Mouse (Mus musculus): ENCODE data around the gene Gjb4. TPM values are rescaled to one million over a fixed set of nuclear protein-coding genes. Genes with fewer than 3 reads are reported as not detected.

The Gjb4 gene
- polyA plus RNA-seq (2012; ENCODE audit: insufficient read depth, insufficient read length, low replicate concordance, missing spikeins): not detected in 2 replicates

DNA sequence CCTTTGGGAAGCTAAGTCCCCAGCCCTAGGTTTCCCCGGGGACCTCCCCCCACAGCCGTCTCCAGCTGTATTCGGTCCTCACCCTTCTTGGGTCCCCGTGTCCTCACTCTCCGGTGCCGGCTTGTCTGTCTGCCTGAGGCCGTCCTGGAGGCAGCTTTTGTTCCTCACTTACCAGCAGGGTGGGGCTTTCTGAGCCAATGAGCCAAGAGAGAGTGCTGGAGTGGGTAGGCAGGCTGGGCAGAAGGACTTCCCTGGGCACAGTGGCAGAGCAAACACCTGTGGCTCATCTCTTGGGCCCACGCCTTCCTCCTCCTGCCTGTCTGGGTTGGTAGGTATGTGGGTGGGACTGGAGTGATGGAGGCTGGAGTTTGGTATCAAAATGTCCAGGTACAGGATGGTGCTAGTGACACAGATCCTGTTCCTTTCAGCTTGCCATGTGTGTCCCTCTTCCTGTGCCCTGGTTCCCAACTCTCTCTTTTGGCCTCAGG, at the start of gene Gjb4:
Gene Gjb4 (minus strand): TSS at position 131 of the 488 bp plus-strand sequence.
- WGBS: 68% methylated on average over 8 of the region's 8 CpGs
- no peak for TF ChIP-seq POLR2A (IDR thresholded peaks at IDR 0.05; ENCODE audit: insufficient read depth, low read depth, low read length)
- no peak for TF ChIP-seq CTCF (IDR thresholded peaks at IDR 0.05; ENCODE audit: insufficient read depth, low read depth, low read length)
- Histone ChIP-seq H3K27ac (ENCODE audit: insufficient read depth, low read depth, low read length) (no peak within 1 kb of the TSS), H3K4me1 (ENCODE audit: control insufficient read depth, insufficient read depth, low read length) (no peaks in the 10 kb centered on the region), H3K4me3 (ENCODE audit: insufficient read depth, low read depth, low read length) (no peak within 1 kb of the TSS)

DNA sequence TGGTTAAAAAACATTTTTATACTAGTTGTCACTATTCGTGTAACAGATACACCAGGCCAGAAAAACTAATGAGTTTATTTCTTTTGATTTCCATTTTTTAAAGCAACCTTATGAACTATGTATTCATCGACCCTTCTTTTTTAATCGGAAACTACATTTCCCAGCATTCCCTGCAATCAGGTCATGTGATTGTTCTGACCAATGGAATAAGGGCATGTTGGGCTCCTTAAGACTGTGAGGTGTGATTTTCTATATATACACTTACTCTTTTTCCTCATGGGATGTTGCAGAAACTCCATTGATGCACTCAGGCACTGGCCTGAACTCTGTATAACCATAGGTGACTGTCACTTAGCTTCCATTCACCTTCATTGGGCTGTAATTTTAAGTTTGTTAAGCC, 48.7 kb upstream of the Gjb4 start:
- TF ChIP-seq POLR2A (IDR thresholded peaks at IDR 0.05; ENCODE audit: insufficient read depth, low read depth, low read length): no peak
- no peak for TF ChIP-seq CTCF (IDR thresholded peaks at IDR 0.05; ENCODE audit: insufficient read depth, low read depth, low read length)
- Histone ChIP-seq H3K4me1 (ENCODE audit: control insufficient read depth, insufficient read depth, low read length) (peaks cover 2% of the 10 kb centered on the region; the same call in 1 of the 2 replicates), H3K4me3 (ENCODE audit: insufficient read depth, low read depth, low read length) (no peak overlapping the region), H3K27ac (ENCODE audit: insufficient read depth, low read depth, low read length) (no peak overlapping the region)
- 76% methylated on average over 3 of the region's 3 CpGs for WGBS

DNA sequence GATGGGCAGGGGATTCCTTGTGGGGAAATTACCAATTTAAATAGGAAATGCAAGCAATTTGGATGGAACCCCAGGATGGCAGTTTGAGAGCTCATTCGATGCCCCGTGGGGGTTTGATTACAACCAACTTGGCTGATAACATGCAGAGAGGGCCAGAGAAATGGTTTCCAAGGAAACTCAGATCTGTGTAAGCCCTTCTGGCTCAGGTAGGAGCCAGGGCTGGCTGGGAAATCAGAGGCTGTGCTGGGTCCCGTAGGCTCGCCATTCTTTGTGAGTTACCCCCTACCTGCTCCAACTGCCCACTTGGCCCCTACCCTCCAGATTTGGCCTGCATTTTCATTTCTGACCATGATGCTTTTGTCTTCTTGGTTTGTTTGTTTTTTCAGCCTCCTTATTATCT, 48.3 kb upstream of the Gjb4 start:
- TF ChIP-seq CTCF (IDR thresholded peaks at IDR 0.05; ENCODE audit: insufficient read depth, low read depth, low read length) (no peak), POLR2A (IDR thresholded peaks at IDR 0.05; ENCODE audit: insufficient read depth, low read depth, low read length) (no peak)
- Histone ChIP-seq H3K27ac (ENCODE audit: insufficient read depth, low read depth, low read length) (no peak overlapping the region), H3K4me3 (ENCODE audit: insufficient read depth, low read depth, low read length) (no peak overlapping the region), H3K4me1 (ENCODE audit: control insufficient read depth, insufficient read depth, low read length) (peaks cover 2% of the 10 kb centered on the region; the same call in 1 of the 2 replicates)
- 62% methylated on average over 4 of the region's 4 CpGs for WGBS

DNA sequence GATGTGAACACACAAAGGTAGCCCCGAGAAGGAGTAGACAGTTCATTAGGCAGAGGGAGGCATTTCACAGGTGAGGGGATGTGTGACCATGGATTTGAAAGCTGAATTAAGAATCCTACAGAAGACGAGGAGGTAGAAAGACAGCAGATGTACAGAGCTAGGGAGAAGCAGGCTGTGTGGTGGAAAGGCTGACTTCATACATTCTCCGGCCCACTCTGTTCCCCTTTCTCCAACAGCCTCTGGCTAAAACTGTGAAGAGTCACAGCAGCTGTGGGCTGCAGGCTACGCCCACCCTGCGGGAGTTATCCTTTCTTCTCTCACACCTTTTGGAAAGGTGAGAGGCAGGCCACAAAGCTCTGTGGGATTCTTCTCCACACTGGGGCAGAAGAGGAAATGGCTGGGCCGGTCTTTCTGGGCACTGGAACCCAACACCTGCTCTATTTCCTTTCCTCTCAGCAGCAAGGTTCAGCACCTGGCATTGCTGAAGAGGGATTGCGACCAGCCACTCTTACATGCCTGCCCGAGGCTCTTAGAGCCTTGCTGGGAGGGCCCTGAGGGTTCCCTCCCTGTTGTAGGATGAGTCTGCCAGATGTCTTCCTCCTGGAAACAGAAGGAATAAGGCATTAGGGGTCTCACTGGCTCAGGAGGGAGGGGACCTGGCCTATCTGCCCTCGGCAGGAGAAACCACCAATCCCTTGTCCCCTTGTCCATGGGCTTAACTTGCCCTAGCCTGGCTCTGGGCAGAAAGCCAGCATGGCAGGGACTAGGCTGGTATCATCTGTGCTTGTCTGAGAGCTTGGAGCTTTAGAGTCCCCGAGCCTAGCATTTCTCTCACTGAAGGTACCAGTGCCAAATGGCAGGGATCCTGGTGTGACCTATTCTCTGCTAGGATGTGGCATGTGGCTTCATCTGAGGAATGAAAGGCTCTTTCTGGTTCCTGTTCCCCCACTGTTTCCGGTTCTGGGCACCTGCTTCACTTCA, 46.6 kb upstream of the Gjb4 start:
- Histone ChIP-seq H3K4me3 (ENCODE audit: insufficient read depth, low read depth, low read length) (no peak overlapping the region), H3K4me1 (ENCODE audit: control insufficient read depth, insufficient read depth, low read length) (peaks cover 2% of the 10 kb centered on the region; the same call in 1 of the 2 replicates), H3K27ac (ENCODE audit: insufficient read depth, low read depth, low read length) (no peak overlapping the region)
- 80% methylated on average over 11 of the region's 11 CpGs for WGBS
- TF ChIP-seq CTCF (IDR thresholded peaks at IDR 0.05; ENCODE audit: insufficient read depth, low read depth, low read length) (no peak), POLR2A (IDR thresholded peaks at IDR 0.05; ENCODE audit: insufficient read depth, low read depth, low read length) (no peak)

DNA sequence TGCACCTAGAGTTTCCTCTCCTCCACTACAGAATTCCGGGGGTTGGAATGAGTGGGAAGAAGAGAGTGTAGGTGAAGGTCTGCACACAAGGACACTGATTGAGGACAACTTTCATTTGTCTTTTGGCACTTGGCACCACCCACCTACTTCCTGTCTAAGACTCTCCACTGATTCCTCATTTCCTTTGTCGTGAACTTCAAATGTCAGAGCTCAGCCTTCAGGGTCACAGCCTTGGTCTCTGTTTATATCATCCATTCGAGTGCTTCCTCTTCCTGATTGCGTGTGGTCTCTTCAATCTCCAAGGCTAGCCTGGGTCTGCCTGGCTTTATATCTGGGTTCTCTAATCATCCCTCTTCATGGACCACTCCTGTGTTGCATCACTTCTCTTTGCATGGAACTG, 41.7 kb upstream of the Gjb4 start:
- Histone ChIP-seq H3K27ac (ENCODE audit: insufficient read depth, low read depth, low read length) (no peak overlapping the region), H3K4me1 (ENCODE audit: control insufficient read depth, insufficient read depth, low read length) (peaks cover 3% of the 10 kb centered on the region; the same call in 1 of the 2 replicates), H3K4me3 (ENCODE audit: insufficient read depth, low read depth, low read length) (no peak overlapping the region)
- WGBS: 82% methylated on average over 4 of the region's 4 CpGs
- no peak for TF ChIP-seq POLR2A (IDR thresholded peaks at IDR 0.05; ENCODE audit: insufficient read depth, low read depth, low read length)
- TF ChIP-seq CTCF (IDR thresholded peaks at IDR 0.05; ENCODE audit: insufficient read depth, low read depth, low read length): no peak

DNA sequence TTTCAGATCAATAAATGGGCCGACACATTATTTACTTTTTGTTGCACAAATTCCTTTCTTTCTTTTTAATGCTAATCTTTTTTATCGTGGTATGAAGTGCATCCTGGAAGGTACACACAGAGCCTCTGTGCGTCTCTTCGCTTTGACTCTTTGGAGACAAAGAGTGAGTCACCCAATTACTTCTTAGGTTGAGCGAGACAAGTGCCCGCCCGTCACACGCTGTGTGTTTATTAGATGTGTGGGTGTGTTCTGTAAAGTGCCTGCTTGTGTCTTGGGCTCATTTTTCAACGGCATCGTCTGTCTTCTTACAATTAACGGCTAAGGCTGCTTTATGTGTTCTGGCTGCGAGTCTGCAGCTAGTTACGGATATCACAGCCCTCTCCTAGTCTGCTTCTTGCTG, 35.8 kb upstream of the Gjb4 start:
- TF ChIP-seq POLR2A (IDR thresholded peaks at IDR 0.05; ENCODE audit: insufficient read depth, low read depth, low read length): no peak
- TF ChIP-seq CTCF (IDR thresholded peaks at IDR 0.05; ENCODE audit: insufficient read depth, low read depth, low read length): no peak
- Histone ChIP-seq H3K27ac (ENCODE audit: insufficient read depth, low read depth, low read length) (no peak overlapping the region), H3K4me3 (ENCODE audit: insufficient read depth, low read depth, low read length) (no peak overlapping the region), H3K4me1 (ENCODE audit: control insufficient read depth, insufficient read depth, low read length) (peaks cover 4% of the 10 kb centered on the region; the same call in 1 of the 2 replicates)
- WGBS: 11% methylated on average over 13 of the region's 13 CpGs

DNA sequence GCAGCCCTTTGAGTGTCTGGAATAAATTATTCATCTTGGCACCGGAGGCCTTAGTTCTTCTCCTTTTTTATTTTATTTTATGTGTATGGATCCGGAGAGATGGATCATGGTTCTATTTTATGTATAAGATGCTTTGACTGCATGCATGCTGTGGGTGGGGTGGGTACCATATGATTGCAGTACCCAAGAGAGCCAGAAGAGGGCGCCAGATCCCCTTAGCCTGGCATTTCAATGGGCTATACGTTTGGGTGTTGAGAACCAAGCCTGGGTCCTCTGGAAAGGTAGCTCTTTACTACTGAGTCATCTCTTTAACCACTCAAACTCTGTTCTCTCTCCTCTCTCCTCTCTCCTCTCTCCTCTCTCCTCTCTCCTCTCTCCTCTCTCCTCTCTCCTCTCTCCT, 23.5 kb upstream of the Gjb4 start:
- peaks cover 22% of the 10 kb centered on the region for H3K4me1 ChIP-seq (ENCODE audit: control insufficient read depth, insufficient read depth, low read length)
- 43% methylated on average over 4 of the region's 4 CpGs for WGBS
- no peak overlapping the region for H3K27ac ChIP-seq (ENCODE audit: insufficient read depth, low read depth, low read length)
- no peak for TF ChIP-seq CTCF (IDR thresholded peaks at IDR 0.05; ENCODE audit: insufficient read depth, low read depth, low read length)
- TF ChIP-seq POLR2A (IDR thresholded peaks at IDR 0.05; ENCODE audit: insufficient read depth, low read depth, low read length): no peak
- H3K4me3 ChIP-seq (ENCODE audit: insufficient read depth, low read depth, low read length): no peak overlapping the region

DNA sequence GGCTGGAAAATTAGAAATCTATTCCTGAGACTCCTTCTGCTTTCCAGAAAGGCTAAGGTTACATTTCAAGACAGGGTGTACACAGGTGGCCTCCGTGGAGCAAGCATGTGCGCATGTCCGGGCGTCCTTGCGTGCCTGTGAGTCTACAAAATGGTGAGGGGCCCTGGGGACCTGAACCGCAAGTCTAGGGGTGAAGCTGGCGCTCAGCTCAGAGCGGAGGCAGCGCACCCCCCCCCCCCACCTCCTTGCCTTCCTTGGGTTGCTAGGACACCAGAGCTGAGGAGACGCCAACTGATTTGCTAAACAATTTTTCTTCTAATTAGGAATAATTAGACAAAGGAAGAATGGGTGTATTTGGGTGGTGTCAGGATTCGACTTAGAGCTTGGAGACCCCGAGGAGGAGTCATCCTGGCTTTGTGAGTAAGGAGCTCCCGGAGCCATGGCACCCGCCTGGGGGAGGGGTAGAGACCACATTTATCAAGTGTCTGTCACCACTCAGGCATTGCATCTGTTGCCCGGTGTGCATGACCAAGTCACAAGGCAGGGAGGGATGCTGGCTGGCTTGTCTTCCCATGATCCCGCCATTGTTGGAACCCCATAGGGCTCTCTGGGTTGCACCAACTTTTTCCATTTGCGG, 21.8 kb upstream of the Gjb4 start:
- 47% methylated on average over 17 of the region's 17 CpGs for whole genome bisulfite sequencing
- Histone ChIP-seq H3K4me1 (ENCODE audit: control insufficient read depth, insufficient read depth, low read length) (peaks cover 22% of the 10 kb centered on the region), H3K27ac (ENCODE audit: insufficient read depth, low read depth, low read length) (no peak overlapping the region), H3K4me3 (ENCODE audit: insufficient read depth, low read depth, low read length) (no peak overlapping the region)
- TF ChIP-seq CTCF (IDR thresholded peaks at IDR 0.05; ENCODE audit: insufficient read depth, low read depth, low read length): no peak
- no peak for TF ChIP-seq POLR2A (IDR thresholded peaks at IDR 0.05; ENCODE audit: insufficient read depth, low read depth, low read length)

DNA sequence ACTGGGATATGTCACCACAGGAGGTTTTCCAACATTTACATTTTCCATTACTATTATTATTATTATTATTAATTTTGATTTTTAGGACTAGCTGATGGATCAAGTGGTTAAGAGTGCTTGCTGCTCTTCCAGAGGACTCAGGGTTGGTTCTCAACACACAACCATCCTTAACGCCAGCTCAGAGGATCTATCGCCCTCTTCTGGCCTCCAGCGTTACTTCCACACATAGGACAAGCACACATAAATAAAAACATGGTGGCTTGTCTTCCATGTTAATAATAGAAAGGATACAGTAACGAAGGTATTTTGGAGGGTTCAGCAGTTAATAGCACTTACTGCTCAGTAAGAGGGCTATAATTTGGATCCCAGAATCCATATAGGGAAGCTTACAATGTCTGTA, 20.8 kb upstream of the Gjb4 start:
- Histone ChIP-seq H3K4me1 (ENCODE audit: control insufficient read depth, insufficient read depth, low read length) (peaks cover 22% of the 10 kb centered on the region), H3K27ac (ENCODE audit: insufficient read depth, low read depth, low read length) (no peak overlapping the region), H3K4me3 (ENCODE audit: insufficient read depth, low read depth, low read length) (no peak overlapping the region)
- WGBS: 79% methylated on average over 4 of the region's 4 CpGs
- TF ChIP-seq CTCF (IDR thresholded peaks at IDR 0.05; ENCODE audit: insufficient read depth, low read depth, low read length): no peak
- TF ChIP-seq POLR2A (IDR thresholded peaks at IDR 0.05; ENCODE audit: insufficient read depth, low read depth, low read length): no peak
